Mouse (Mus musculus) kidney, postnatal 36 days (tissue): ENCODE results near the gene Emc10.

Experiments used
- DNase-seq, 2 experiments: peaks; one replicate each; pipeline ENCODE4 v3.0.0; 2021 to 2022; ENCODE audit warnings: mixed read lengths in 2 of 2

The Emc10 gene

DNA sequence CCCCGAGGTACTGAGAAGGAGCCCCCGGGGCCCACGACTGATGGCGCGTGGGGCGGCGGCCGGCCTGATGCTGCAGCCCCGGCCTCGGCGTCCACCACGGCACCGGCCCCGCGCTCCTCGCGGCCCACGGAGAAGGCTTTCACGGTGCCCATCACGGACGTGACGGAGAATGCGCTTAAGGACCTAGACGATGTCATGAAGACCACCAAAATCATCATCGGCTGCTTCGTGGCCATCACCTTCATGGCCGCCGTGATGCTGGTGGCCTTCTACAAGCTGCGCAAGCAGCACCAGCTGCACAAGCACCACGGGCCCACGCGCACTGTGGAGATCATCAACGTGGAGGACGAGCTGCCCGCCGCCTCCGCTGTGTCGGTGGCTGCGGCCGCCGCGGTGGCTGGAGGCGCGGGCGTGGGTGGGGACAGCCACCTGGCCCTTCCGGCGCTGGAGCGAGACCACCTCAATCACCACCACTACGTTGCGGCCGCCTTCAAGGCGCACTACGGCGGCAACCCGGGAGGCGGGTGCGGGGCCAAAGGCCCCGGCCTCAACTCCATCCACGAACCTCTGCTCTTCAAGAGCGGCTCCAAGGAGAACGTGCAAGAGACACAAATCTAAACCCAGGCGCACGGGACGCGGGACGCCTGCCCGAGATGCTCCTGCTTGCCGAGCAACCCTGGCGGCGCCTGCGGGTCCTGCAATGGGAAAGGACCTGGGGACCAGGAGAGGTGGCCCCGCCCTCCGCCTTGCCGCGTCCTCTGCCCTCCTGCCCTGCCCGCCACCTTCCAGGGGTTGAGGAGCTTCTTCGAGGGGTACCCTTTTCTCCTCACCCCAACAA, 33.9 kb downstream of the Emc10 start:
- DNase-seq: peak; percentile 55 to 83

DNA sequence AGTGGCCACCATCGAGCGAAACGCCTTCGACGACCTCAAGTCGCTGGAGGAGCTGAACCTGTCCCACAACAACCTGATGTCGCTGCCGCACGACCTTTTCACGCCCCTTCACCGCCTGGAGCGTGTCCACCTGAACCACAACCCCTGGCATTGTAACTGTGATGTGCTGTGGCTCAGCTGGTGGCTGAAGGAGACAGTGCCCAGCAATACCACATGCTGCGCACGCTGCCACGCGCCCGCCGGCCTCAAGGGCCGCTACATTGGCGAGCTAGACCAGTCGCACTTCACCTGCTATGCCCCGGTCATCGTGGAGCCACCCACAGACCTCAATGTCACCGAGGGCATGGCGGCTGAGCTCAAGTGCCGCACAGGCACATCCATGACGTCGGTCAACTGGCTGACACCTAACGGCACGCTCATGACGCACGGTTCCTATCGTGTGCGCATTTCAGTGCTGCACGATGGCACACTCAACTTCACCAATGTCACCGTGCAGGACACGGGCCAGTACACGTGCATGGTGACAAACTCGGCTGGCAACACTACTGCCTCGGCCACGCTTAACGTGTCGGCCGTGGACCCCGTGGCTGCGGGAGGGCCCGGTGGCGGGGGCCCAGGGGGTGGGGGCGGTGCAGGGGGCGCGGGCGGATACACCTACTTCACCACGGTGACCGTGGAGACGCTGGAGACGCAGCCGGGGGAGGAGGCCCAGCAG, 34.7 kb downstream of the Emc10 start:
- no peak for DNase-seq

GRCm38 (mm10) chr7:44460767-44461502, 35.4 kb downstream of the Emc10 start:
- no peak for DNase-seq

DNA sequence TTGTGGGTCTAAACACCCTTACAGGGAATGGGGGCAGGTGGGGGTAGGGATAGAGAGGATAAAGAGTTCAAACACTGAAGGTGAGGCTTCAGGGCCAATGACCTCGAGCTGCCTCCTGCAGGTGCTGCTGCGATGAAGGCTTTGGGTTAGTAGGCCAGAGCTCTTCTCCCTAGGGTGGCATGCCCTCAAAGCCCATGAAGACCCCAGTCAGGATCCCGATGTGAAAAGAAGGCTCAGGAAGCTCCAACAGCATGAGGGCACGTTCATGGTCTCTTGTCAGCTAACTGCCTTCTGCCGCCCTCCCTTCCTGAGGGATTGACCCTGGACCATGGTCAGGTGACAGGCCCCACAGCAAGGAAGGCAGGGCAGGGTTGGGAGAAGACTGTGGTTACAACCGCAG, 36.3 kb downstream of the Emc10 start:
- DNase-seq: no peak

DNA sequence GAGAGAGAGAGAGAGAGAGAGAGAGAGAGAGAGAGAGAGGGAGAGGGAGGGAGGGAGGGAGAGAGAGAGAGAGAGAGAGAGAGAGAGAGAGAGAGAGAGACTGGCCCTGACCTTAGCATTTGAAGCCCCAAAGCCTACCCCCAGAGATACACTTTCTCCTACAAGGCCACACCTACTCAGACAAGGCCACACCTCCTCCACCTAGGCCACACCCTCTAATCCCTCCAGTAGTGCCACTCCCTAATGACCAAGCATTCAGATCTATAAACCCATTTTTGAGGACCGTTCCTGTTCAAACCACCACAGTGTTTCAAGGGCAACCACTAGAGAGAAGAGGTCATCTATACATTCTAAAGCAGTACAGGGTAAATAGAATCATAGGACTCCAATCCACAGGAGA, 40.0 kb downstream of the Emc10 start:
- no peak for DNase-seq

DNA sequence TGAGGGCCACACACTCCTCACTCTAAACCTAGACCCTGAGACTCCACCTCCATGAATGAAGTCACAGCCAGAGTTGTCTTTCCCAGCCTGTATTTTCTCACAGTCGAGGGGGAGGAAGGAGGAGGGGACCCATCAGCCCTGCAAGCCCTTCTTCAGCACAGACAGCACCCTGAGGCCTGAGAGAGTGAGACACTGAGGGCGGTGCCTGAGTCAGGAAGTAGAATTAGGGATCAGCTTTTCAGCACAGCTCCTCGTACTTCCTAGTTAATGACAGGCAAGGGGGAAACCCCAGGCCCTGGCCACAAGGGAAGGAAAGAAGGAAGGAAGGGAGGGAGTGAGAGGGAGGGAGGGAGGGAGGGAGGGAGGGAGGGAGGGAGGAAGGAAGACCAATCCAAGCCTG, 43.1 kb downstream of the Emc10 start:
- no peak for DNase-seq

- DNase-seq: no peak
Measured at GRCm38 (mm10) chr7:44446070-44446855, 50.1 kb downstream of the Emc10 start.

DNA sequence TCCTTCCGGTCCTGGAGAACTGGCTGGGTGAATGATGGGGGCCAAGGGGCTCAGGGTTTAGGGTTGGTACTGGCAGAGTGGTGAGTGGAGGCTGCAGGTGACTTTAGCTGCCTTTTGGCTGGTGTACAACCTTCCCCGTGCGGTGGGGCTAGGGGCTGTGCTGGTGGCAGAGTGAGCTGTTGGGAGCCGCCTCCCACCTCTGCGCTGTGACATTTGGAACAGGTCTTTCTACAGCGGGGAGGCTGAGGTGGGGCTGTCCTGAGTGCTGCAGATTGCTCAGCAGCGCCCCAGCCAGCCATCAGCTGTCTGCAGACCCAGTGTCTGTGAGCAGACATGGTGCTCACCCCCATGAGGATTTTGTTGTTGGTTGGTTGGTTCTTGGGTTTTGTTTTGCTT, 50.8 kb downstream of the Emc10 start:
- no peak for DNase-seq

- no peak for DNase-seq
Measured at GRCm38 (mm10) chr7:44444886-44445527, 51.3 kb downstream of the Emc10 start.

DNA sequence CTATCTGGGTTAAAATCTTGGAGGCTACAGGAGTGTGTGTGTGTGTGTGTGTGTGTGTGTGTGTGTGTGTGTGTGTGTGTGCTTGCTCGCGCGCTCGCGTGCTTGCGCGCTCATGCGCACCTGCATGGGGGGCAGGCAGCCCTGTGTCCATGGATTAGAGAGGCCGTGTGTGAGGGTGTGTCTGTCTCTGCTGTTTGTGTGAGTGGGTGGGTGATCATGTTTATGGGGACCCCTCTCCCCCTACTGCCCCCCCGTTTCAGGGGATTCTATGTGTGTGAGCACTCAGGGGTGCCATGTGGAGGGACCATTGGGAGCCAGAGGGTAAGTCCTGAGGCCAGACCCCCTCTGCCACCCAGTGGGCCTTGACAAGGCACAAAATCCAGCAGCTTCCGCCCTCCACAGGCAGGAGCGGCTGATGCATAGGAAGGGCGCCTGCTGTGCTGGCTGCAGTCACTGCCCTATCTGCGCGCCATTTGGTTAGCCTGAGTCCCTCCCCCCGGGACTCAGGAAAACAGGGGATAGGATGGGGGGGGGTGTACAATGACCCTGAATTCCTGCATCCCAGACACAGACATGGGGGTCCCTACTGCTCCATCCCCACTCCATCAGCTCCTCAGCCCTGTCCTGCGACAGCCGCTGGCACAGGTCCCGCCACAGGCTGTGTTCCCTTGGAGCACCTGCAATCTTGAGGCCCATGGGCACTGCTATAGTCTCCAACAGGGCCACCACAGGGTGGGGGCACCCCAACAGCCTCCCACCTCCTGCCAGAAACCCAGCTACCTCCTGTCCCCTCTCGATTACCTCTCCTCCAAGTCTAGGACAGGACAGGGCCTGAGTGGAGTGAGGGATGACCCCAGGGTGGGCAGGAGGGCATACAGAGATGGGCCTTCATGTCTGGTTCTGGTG, 52.8 kb downstream of the Emc10 start:
- DNase-seq: no peak

DNA sequence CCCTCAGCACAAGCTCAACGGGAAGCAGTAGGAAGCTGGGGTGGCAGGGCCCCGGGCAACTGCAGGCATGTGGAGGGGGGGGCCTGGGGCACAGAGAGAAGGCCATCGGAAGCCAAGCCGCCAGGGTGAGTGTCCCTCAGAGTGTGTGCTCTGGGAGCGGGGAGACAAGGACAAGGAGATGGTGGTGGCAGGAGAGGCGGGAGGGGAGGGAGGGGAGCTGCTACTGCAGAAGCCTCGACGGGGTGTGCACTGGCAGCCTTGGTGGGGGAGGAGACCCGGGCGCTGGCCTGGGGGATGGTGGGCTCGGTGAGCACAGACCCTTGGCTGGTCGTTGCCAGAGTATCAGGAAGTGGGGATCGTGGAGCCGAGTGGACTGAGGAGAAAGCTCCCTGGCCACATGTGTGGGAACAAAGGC, 53.9 kb downstream of the Emc10 start:
- no peak for DNase-seq

- DNase-seq: no peak
Measured at GRCm38 (mm10) chr7:44441648-44442109, 54.6 kb downstream of the Emc10 start.

- DNase-seq: no peak
Measured at GRCm38 (mm10) chr7:44441180-44441579, 55.1 kb downstream of the Emc10 start.

GRCm38 (mm10) chr7:44440479-44440878, 55.9 kb downstream of the Emc10 start:
- no peak for DNase-seq
